Mouse (Mus musculus) splenic B cell, adult 2 months (primary cell): ENCODE data around the gene Defb42.

Source experiments
- DNase-seq: peaks from one replicate; pipeline ENCODE4 v3.0.0-alpha.2; 2011; ENCODE audit warnings: low read depth, low spot score
- H3K27me3 ChIP-seq: 2 replicates; pipeline ENCODE4 v1.6.1; 2012; ENCODE audit warnings: mild to moderate bottlenecking, low read length, moderate library complexity, mixed read lengths; ENCODE audit not compliant: control insufficient read depth, poor library complexity, insufficient read depth, severe bottlenecking
- H3K36me3 ChIP-seq: 2 replicates; pipeline ENCODE4 v1.6.1; 2012; ENCODE audit warnings: mild to moderate bottlenecking, low read length, moderate library complexity, mixed read lengths; ENCODE audit not compliant: control insufficient read depth, poor library complexity, insufficient read depth, severe bottlenecking

The Defb42 gene

GRCm38 (mm10) chr14:63046691-63047090 is at the start of gene Defb42:
Gene Defb42 (plus strand): TSS chr14:63046991.
- no peaks in the 10 kb centered on the region for H3K27me3 ChIP-seq
- H3K36me3 ChIP-seq = no peaks in the 10 kb centered on the region
- no peak for DNase-seq

- no peak for DNase-seq
- no peaks in the 10 kb centered on the region for H3K36me3 ChIP-seq
These were observed 49.0 kb upstream of the Defb42 start, which contains the start of gene Defb47 for GRCm38 (mm10) chr14:62997777-62998176. Gene Defb47 (plus strand): TSS chr14:62998077.

GRCm38 (mm10) chr14:62998977-62999376 is 47.8 kb upstream of the Defb42 start:
- Histone ChIP-seq H3K27me3 (no peaks in the 10 kb centered on the region), H3K36me3 (no peaks in the 10 kb centered on the region)
- no peak for DNase-seq

More at GRCm38 (mm10) chr14:62997777-62998176, 49.0 kb upstream of the Defb42 start, which contains the start of gene Defb47:
- no peaks in the 10 kb centered on the region for H3K27me3 ChIP-seq

- DNase-seq = no peak
- H3K36me3 ChIP-seq = no peaks in the 10 kb centered on the region
- no peaks in the 10 kb centered on the region for H3K27me3 ChIP-seq
These were observed 44.2 kb upstream of the Defb42 start for GRCm38 (mm10) chr14:63002588-63002987.

GRCm38 (mm10) chr14:63011471-63011870 is 35.3 kb upstream of the Defb42 start, which contains the start of gene Defb43:
Gene Defb43 (plus strand): TSS chr14:63011771.
- Histone ChIP-seq H3K27me3 (no peaks in the 10 kb centered on the region), H3K36me3 (no peaks in the 10 kb centered on the region)
- no peak for DNase-seq

GRCm38 (mm10) chr14:63013082-63013481 is 33.7 kb upstream of the Defb42 start:
- no peak for DNase-seq
- no peaks in the 10 kb centered on the region for H3K27me3 ChIP-seq

GRCm38 (mm10) chr14:63014667-63015066 is 32.1 kb upstream of the Defb42 start:
- no peaks in the 10 kb centered on the region for H3K36me3 ChIP-seq
- no peaks in the 10 kb centered on the region for H3K27me3 ChIP-seq
- DNase-seq = no peak

More at GRCm38 (mm10) chr14:63013082-63013481, 33.7 kb upstream of the Defb42 start:
- H3K36me3 ChIP-seq = no peaks in the 10 kb centered on the region

- DNase-seq = no peak
- no peaks in the 10 kb centered on the region for H3K36me3 ChIP-seq
- no peaks in the 10 kb centered on the region for H3K27me3 ChIP-seq
These were observed 26.2 kb upstream of the Defb42 start for GRCm38 (mm10) chr14:63020524-63021156.

GRCm38 (mm10) chr14:63049910-63050370 is 3.1 kb downstream of the Defb42 start, which contains the start of gene Defb30:
Gene Defb30 (minus strand): TSS chr14:63049960.
- no peak for DNase-seq
- Histone ChIP-seq H3K36me3 (no peaks in the 10 kb centered on the region), H3K27me3 (no peaks in the 10 kb centered on the region)

GRCm38 (mm10) chr14:63050769-63051168 is 4.0 kb downstream of the Defb42 start:
- H3K27me3 ChIP-seq = no peaks in the 10 kb centered on the region
- DNase-seq = peak; percentile 57

GRCm38 (mm10) chr14:63054729-63055128 is 7.9 kb downstream of the Defb42 start:
- DNase-seq = no peak
- no peaks in the 10 kb centered on the region for H3K27me3 ChIP-seq
- H3K36me3 ChIP-seq = no peaks in the 10 kb centered on the region

More at GRCm38 (mm10) chr14:63050769-63051168, 4.0 kb downstream of the Defb42 start:
- no peaks in the 10 kb centered on the region for H3K36me3 ChIP-seq

- DNase-seq = no peak
- no peaks in the 10 kb centered on the region for H3K27me3 ChIP-seq
- H3K36me3 ChIP-seq = no peaks in the 10 kb centered on the region
These were observed 13.6 kb downstream of the Defb42 start for GRCm38 (mm10) chr14:63060361-63060760.

- Histone ChIP-seq H3K36me3 (no peaks in the 10 kb centered on the region), H3K27me3 (no peaks in the 10 kb centered on the region)
- DNase-seq = no peak
These were observed 15.4 kb downstream of the Defb42 start for GRCm38 (mm10) chr14:63062184-63062583.

- DNase-seq = no peak
- H3K27me3 ChIP-seq = no peaks in the 10 kb centered on the region
- H3K36me3 ChIP-seq = no peaks in the 10 kb centered on the region
These were observed 18.6 kb downstream of the Defb42 start for GRCm38 (mm10) chr14:63065391-63065790.

- DNase-seq = peak; percentile 74
- H3K27me3 ChIP-seq = no peaks in the 10 kb centered on the region
- H3K36me3 ChIP-seq = no peaks in the 10 kb centered on the region
These were observed 20.0 kb downstream of the Defb42 start for GRCm38 (mm10) chr14:63066630-63067310.
